Mouse (Mus musculus) embryonic fibroblast, embryonic 13.5 days (primary cell): ENCODE measurements around the gene Fam160a1. TPM values are rescaled to one million over a fixed set of nuclear protein-coding genes. Genes with fewer than 3 reads are reported as not detected.

Source experiments
- H3K27ac ChIP-seq: 2 replicates; pipeline ENCODE4 v1.5.1; 2012; ENCODE audit warnings: low read length, control low read depth, inconsistent platforms; ENCODE audit not compliant: insufficient read depth
- H3K4me1 ChIP-seq: 2 replicates; pipeline ENCODE4 v1.6.1; 2011; ENCODE audit warnings: low read length; ENCODE audit not compliant: control insufficient read depth, insufficient read depth
- H3K4me3 ChIP-seq: 2 replicates; pipeline ENCODE4 v1.5.1; 2011; ENCODE audit warnings: mild to moderate bottlenecking, control low read depth, low read length; ENCODE audit not compliant: insufficient read depth
- CTCF ChIP-seq: IDR thresholded peaks from 2 replicates; pipeline ENCODE4 v1.5.1; 2011; ENCODE audit warnings: mild to moderate bottlenecking, control low read depth, low read length, moderate library complexity, borderline replicate concordance; ENCODE audit not compliant: insufficient read depth
- POLR2A ChIP-seq: IDR thresholded peaks from 2 replicates; pipeline ENCODE4 v1.6.1; 2011; ENCODE audit warnings: low read depth, mild to moderate bottlenecking, control low read depth, low read length, moderate library complexity
- polyA plus RNA-seq: library from polyadenylated mRNA; stranded (reverse); fragments of >200 nt; gene quantifications from 2 replicates; pipeline ENCODE4 v1.2.4, GENCODE M21; 2011; ENCODE audit warnings: low read depth; ENCODE audit not compliant: missing spikeins, insufficient read length

Fam160a1 gene
- polyA plus RNA-seq, 1 experiment = 3.4 TPM

DNA sequence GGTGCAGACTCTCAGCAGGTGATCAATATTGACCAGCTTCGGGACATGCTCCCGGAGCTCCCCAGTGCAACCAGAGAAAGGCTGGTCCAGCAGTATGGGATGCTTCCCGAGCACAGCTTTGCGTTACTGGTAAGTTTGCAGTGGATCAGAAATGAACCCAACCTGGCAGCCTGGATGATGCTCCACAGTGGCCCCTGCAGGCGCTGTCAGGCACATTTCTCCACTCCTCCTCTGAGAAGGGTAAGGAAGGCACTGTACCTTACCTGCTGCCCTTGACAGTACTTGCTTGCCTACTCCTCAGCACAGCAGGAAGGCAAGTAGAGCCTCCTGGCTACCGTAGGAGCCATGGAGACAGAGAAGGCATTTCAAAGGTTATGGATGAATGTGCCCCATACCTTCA is 198.2 kb downstream of the Fam160a1 start:
- TF ChIP-seq CTCF = peak; percentile 5; the same call in 1 of the 2 replicates
- TF ChIP-seq POLR2A = no peak
- no peak overlapping the region for H3K27ac ChIP-seq
- no peak overlapping the region for H3K4me3 ChIP-seq
- peaks cover 4% of the 10 kb centered on the region; the same call in 1 of the 2 replicates for H3K4me1 ChIP-seq

DNA sequence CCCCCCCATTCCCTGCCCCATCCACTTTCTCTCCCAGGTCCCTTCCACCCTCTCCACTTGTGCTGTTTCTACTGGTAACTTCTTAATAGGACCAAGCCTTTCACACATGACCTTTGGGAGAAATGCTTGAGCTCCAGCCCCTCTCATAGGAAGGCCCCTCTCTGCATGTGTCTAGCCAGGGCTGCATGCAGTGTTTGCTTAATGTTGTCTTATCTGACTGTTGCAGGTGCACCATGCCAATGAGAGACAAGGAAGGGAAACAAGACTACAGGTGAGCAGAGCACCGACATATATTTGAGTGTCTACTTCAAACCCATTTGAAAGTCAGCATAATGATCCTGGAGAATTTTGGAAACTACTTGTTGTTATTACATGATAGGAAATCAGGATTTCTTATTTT is 200.7 kb downstream of the Fam160a1 start:
- peaks cover 4% of the 10 kb centered on the region; the same call in 1 of the 2 replicates for H3K4me1 ChIP-seq
- H3K27ac ChIP-seq = no peak overlapping the region
- TF ChIP-seq POLR2A (no peak), CTCF (no peak)
- no peak overlapping the region for H3K4me3 ChIP-seq

Other genes with a start within 250 kb of the Fam160a1 start
- gene Gatb, start 243.2 kb downstream of the Fam160a1 start, polyA plus RNA-seq = 7.8 and 10.8 TPM in 2 replicates
- 1.0 and 1.2 TPM in 2 replicates for gene Glt28d2, start 70.2 kb upstream of the Fam160a1 start, polyA plus RNA-seq
- gene Gm37240, start 70.2 kb upstream of the Fam160a1 start, polyA plus RNA-seq = 1.7 and 1.9 TPM in 2 replicates
- gene Sh3d19, start 153.8 kb upstream of the Fam160a1 start, polyA plus RNA-seq = 44.8 and 54.2 TPM in 2 replicates
- gene Prss48, start 185.2 kb upstream of the Fam160a1 start, polyA plus RNA-seq = not detected in 2 replicates